Mouse (Mus musculus) thymus, postnatal 0 days (tissue): ENCODE data around the gene Vmn1r185. TPM values are rescaled to one million over a fixed set of nuclear protein-coding genes. Genes with fewer than 3 reads are reported as not detected.
"Not testable (repeated sequence)": the region's sequence is repeated elsewhere in the genome, so short reads cannot be mapped to it uniquely, and the experiment has no call there.

Experiments
- DNase-seq: peaks from one replicate; pipeline ENCODE4 v3.0.0-alpha.2; 2015; ENCODE audit warnings: low spot score
- polyA plus RNA-seq: library from polyadenylated mRNA; unstranded; fragments of >200 nt; fragmentation: Nextera tagmentation; extraction: Ambion mirVana; gene quantifications from 2 replicates; pipeline ENCODE4 v1.2.1, GENCODE M21; 2015

Vmn1r185 gene
- polyA plus RNA-seq, result not detected in 2 replicates

GRCm38 (mm10) chr7:26618364-26618763, at the start of gene Vmn1r185:
Gene Vmn1r185, minus strand, starts transcription at chr7:26618464.
- DNase-seq, result not testable (repeated sequence)

GRCm38 (mm10) chr7:26667466-26667865, 49.2 kb upstream of the Vmn1r185 start:
- DNase-seq, result not testable (repeated sequence)

GRCm38 (mm10) chr7:26666011-26666410, 47.7 kb upstream of the Vmn1r185 start:
- no peak for DNase-seq

- no peak for DNase-seq
These were observed 28.5 kb downstream of the Vmn1r185 start for GRCm38 (mm10) chr7:26589774-26590173.

- no peak for DNase-seq
These were observed 29.2 kb downstream of the Vmn1r185 start for GRCm38 (mm10) chr7:26589077-26589476.

Other genes with a start within 250 kb of the Vmn1r185 start
- not detected in 2 replicates for gene Nlrp9c, start 214.8 kb downstream of the Vmn1r185 start, polyA plus RNA-seq
- not detected in 2 replicates for gene Nlrp4a, start 183.4 kb downstream of the Vmn1r185 start, polyA plus RNA-seq
- gene Nlrp9a, start 83.4 kb downstream of the Vmn1r185 start, polyA plus RNA-seq, result not detected in 2 replicates
- not detected in 2 replicates for gene Cyp2b23, start 68.0 kb upstream of the Vmn1r185 start, polyA plus RNA-seq
- gene Cyp2b19, start 138.7 kb upstream of the Vmn1r185 start, polyA plus RNA-seq, result 0.07 TPM in 1 of 2 replicates, not detected in the other
- gene Cyp2g1, start 190.4 kb upstream of the Vmn1r185 start, polyA plus RNA-seq, result 0.18 and 0.36 TPM in 2 replicates
- gene Cyp2a5, start 216.8 kb upstream of the Vmn1r185 start, polyA plus RNA-seq, result 2.3 and 3.0 TPM in 2 replicates